Mouse (Mus musculus) heart, postnatal 10 days (tissue): Measurements from ENCODE around the gene 1700056E22Rik. TPM values are rescaled to one million over a fixed set of nuclear protein-coding genes. Genes with fewer than 3 reads are reported as not detected.

Experiments used
- DNase-seq, 2 experiments: peaks; one replicate each; pipeline ENCODE4 v3.0.0; 2021
- intact Hi-C: fragments of 180-260 bp; cut with DNase I; formaldehyde crosslinking; loops from one replicate; pipeline ENCODE4 v1.15.1; 2025
- total RNA-seq, 2 experiments: library from RNA; stranded (reverse); gene quantifications; 2 replicates each; pipeline ENCODE4 v1.2.3; 2021

Gene 1700056E22Rik
- total RNA-seq, 2 experiments from 2014 or later, result 1.1 to 2.0 TPM

DNA sequence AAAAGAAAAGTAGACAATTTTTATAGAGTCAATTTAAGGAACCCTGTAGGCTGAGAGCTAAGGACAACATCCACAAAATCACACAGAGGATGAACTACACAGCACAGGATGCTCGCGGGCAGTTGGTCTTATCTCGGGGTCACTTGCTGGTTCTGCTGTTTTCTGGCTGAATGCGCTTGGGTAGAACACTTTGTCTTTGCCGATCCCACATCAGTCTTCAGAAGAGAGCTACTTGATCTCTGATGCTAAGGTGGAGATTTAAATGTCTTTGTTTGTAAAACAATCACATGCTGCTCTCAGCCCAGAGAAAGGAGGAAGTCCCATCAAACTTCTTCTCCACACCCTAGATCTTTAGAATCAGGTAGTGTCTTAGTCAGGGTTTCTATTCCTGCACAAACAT is 9.0 kb downstream of the 1700056E22Rik start:
- intact Hi-C loops, result no loop called here
- DNase-seq, result no peak

DNA sequence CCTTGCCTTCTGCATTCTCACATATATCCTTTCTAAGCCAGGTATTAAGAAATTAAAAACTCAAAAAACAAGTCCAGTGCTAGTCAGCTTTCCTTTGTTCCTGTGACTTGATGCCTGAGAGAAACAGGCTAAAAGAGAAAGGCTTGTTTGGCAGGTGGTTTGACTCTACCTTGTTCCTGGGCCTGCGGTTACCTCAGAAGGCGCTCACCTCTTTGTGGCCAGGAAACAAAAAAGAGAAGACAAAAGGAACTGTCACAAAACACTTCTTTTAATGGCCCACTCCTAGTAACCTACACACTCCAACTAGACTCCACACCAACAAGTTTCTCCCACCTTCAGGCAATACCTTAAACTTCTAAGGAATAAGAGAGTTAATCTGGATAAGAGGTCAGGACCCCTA is 9.5 kb downstream of the 1700056E22Rik start:
- no peak for DNase-seq
- intact Hi-C loops, result no loop called here

DNA sequence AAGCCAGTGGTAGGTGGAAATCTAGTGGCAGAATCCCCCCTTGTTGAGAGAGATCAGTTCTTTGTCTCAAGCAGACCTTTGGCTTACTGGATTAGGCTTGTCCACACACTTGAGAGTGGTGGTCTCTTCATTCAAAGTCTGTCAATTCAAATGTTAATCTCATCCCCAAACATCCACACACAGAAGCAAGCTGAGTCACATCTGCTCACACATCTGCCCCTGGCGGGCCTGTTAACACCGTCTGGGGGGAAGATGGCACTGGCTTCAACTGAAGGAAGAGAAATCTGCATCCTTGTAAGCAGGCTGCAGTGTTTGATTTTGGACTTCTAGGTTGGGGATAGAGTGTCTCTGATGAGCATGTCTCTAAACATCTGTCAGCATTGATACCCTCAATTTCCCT is 10.1 kb downstream of the 1700056E22Rik start:
- DNase-seq, result no peak
- intact Hi-C loops, result no loop called here

DNA sequence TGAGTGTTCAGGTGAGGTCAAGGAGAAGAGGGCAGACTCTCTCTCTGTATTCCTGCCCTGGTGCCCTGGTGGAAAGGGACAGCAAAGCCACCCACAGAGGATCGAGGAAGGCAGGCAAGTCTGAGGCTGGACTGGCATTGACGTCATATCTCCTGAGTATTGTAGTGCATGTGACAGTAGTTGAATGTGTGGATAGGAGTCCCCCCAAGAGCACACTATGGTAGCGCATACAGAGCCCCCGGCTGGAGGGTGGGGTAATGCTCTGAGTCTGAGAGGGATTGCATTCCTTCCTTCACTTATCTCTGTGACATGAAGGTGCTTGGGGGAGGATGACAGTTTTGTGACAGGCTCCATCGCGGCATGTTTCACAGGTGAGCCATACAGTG is 14.4 kb downstream of the 1700056E22Rik start:
- intact Hi-C loops, result no loop called here
- DNase-seq, result no peak

DNA sequence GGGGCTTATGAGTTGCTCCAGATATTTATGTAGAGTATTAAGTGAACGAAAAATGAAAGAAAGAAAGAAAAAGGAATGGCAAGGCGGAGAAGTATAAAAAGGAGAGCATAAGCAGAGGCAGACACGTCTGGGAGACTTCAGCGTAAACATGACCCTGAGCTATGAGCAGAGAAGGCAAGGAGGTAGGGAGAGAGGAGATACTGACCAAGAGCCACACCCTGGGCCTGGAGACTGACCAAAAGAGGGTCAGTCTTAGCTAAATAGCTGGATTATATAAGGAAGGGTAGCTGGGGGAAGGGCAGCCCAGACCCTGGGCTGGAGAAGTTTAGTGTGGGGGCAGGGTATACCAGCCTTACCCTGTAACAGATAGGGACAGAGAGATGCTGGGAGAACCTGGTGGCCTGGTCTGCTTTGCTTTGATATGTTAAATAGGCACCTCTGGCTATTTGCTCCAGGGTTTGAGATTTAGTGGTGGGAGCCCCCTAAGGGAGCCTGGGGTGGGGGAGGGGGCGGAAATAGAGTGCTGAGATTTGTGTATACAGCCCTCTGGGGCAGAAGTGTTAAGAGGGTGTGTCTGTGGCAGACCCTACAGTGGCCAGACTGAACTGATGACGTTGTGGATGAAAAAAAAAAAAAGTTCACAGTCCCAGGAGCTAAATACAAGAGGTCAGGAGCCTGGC is 14.9 kb downstream of the 1700056E22Rik start:
- intact Hi-C loops, result no loop called here
- no peak for DNase-seq

- intact Hi-C loops, result no loop called here
- no peak for DNase-seq
Measured at GRCm38 (mm10) chr1:184017606-184018005, 16.5 kb downstream of the 1700056E22Rik start.

- intact Hi-C loops, result no loop called here
- DNase-seq, result no peak
Measured at GRCm38 (mm10) chr1:184015995-184016730, 17.9 kb downstream of the 1700056E22Rik start.

- DNase-seq, result no peak
- intact Hi-C loops, result no loop called here
Measured at GRCm38 (mm10) chr1:184014091-184014490, 20.0 kb downstream of the 1700056E22Rik start.

- no peak for DNase-seq
- intact Hi-C loops, result no loop called here
Measured at GRCm38 (mm10) chr1:184013106-184013505, 21.0 kb downstream of the 1700056E22Rik start, which contains the start of gene Dusp10. Dusp10 (plus strand) TSS chr1:184013302.

DNA sequence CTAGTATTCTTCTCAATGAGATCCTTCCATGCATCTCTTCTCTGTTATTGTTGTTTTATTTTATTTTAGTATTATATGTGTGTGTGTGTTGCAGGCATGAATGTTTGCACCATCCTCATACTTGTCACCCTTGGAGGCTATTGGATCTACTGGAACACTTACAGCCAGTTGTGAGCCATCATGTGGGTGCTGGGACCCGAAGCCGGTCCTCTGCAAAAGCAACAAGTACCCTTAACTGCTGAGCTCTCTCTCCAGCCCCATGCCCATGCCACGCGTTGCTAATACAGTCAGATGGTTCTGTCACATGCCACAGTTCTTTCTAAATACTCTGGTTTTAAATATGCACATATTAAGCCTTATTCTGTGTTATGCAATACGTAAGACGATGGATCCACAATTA is 22.8 kb downstream of the 1700056E22Rik start:
- no peak for DNase-seq
- intact Hi-C loops, result no loop called here

GRCm38 (mm10) chr1:184006086-184006485 is 28.0 kb downstream of the 1700056E22Rik start:
- DNase-seq, result no peak
- intact Hi-C loops, result no loop called here

DNA sequence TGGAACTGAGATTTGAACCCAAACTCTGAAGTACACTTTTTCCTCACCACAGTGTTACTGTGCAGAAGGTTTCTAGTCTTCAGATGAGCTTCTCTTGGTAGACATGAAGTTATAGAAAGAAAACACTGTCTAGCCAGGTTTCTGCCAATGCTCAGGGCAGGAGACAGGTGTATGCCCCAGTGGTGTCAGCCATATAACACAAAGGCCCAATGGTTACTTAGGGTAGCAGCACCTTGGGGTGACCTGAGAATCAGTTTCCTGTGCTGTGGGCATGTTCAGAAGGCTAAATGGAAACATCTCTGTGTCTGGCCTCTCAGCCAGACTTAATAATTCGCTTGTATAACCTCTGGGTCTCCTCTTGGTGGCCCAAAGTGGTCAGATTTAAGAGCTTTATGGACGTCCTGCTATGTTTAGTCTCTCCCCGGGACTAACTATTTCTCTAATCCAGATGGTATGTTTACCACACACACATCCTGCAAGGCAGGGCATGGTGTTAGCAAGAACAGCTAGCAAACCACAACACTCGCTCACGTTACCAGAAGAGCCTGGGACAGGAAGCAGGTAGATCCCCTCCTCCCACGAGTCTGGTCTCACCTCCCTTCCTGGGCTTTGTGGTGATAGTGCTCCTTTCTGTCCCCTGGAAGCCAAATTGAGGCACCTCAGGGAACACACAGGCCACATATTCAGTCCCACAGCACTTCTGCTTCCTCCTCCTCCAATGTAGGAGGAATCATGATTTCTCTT is 28.6 kb downstream of the 1700056E22Rik start:
- intact Hi-C loops, result no loop called here

GRCm38 (mm10) chr1:184004311-184004710 is 29.8 kb downstream of the 1700056E22Rik start:
- intact Hi-C loops, result no loop called here
- DNase-seq, result no peak

More for the DNA sequence above, 28.6 kb downstream of the 1700056E22Rik start:
- DNase-seq, result no peak

DNA sequence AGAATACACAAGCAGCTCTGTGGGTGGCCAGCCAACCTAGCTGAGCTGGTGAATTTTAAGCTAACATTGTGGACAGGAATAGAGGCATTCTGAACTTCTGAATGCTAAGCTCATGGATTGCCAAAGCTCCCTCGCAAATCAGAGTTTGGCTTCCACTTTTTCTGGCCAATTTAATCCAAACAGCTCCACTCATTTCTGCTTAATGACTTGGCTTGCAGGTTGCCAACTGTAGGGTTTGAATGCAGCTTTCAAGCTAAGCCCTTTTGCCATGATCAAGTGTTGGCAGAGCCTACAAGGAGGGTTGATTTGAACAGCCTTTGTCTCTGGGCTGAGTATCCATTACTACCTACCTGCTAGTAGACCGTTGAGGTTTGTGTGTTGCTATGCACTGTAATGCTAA is 31.6 kb downstream of the 1700056E22Rik start:
- intact Hi-C loops, result no loop called here
- DNase-seq, result no peak

DNA sequence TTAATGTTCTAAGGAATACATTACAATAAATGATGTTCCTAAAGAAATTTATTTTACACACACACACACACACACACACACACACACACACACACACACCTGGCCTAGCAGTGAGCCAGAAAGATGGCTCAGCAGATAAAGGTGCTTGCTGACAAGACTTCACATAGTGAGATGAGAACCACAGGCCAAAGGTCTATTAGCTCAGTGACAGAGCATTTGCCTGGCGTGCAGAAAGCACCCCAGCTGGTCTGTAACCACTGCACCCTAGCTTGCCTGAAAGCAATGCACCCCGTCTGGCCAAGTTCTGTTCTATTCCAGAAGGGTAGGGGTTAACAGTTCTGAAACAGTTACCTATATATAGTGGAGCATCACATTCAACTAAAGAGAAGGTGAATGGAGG is 36.9 kb downstream of the 1700056E22Rik start:
- intact Hi-C loops, result no loop called here
- no peak for DNase-seq

DNA sequence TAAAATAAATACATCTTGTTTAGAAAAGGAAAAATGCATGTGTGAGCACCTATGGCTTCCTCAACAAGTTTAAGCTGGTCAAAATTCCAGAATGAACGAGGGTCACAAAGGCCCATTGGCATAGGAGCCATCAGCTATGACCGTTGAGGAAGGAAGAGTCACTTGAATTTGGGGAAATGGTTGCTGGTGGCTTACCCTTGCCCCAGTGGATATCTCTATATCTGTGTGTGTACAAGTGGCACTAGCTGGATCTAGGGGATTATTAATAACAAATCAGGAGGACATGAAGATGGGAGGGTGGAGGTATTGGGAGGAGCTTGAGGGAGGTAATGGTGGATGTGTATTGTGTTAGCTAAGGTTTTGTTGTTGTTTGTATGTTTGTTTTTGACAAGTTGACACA is 42.2 kb downstream of the 1700056E22Rik start:
- intact Hi-C loops, result no loop called here
- no peak for DNase-seq

DNA sequence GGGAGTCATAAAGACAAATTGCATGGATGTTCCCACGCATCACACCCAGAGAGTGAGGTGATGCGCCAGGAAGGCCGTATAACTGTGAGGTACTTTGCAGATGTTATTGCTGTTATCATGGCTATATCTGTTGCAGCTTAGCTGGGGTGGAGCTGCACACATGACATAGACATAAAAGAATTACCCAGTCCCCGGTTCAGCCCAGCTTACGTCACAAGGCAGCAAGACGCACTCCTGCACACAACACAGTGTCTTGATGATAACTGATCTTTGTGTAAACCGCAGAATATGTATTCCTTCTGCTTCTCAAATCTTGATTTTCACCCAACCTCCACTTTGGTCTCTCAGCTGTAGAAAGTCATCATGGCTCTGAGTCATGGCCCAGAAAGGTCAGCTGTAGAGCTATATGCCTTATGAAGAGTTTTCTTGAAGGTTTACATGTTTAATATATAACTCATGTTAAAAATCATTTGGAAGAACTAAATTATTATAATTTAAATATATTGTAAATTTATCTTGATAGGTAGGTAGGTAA is 46.3 kb downstream of the 1700056E22Rik start:
- no peak for DNase-seq
- intact Hi-C loops, result no loop called here
